Mouse (Mus musculus) urinary bladder, adult 18-20 months (tissue): ENCODE measurements around the gene Rpl7l1.
"Not testable (repeated sequence)": the region's sequence is repeated elsewhere in the genome, so short reads cannot be mapped to it uniquely, and the experiment has no call there.

Source experiments
- DNase-seq, 2 experiments: peaks; one replicate each; pipeline ENCODE4 v3.0.0; 2022; ENCODE audit warnings: low spot score in 2 of 2, mixed read lengths in 2 of 2

Gene Rpl7l1

GRCm38 (mm10) chr17:46776087-46776486 lies 6.4 kb downstream of the Rpl7l1 start:
- DNase-seq, result no peak

- DNase-seq, result no peak
Measured at GRCm38 (mm10) chr17:46775070-46775469, 7.4 kb downstream of the Rpl7l1 start.

- no peak for DNase-seq
Measured at GRCm38 (mm10) chr17:46774131-46774472, 8.4 kb downstream of the Rpl7l1 start.

- DNase-seq, result no peak
Measured at GRCm38 (mm10) chr17:46773278-46774130, 9.0 kb downstream of the Rpl7l1 start.

- peak; percentile 73 to 80 for DNase-seq
Measured at GRCm38 (mm10) chr17:46772404-46773277, 9.8 kb downstream of the Rpl7l1 start, which contains the start of gene 2310039H08Rik. 2310039H08Rik (plus strand) TSS chr17:46772635.

GRCm38 (mm10) chr17:46772038-46772403 lies 10.5 kb downstream of the Rpl7l1 start:
- no peak for DNase-seq

- DNase-seq, result no peak
Measured at GRCm38 (mm10) chr17:46771616-46772015, 10.9 kb downstream of the Rpl7l1 start.

- no peak for DNase-seq
Measured at GRCm38 (mm10) chr17:46771025-46771424, 11.4 kb downstream of the Rpl7l1 start.

- no peak for DNase-seq
Measured at GRCm38 (mm10) chr17:46770546-46770945, 11.9 kb downstream of the Rpl7l1 start.

- no peak for DNase-seq
Measured at GRCm38 (mm10) chr17:46767868-46768267, 14.6 kb downstream of the Rpl7l1 start.

- DNase-seq, result not testable (repeated sequence)
Measured at GRCm38 (mm10) chr17:46764916-46765315, 17.6 kb downstream of the Rpl7l1 start.

GRCm38 (mm10) chr17:46763544-46763943 lies 18.9 kb downstream of the Rpl7l1 start, which contains the start of gene Ptcra:
Ptcra (minus strand) TSS chr17:46763712.
- DNase-seq, result no peak

- DNase-seq, result no peak
Measured at GRCm38 (mm10) chr17:46758753-46759152, 23.7 kb downstream of the Rpl7l1 start.

- peak; percentile 92 to 96 for DNase-seq
Measured at GRCm38 (mm10) chr17:46751794-46752556, 30.5 kb downstream of the Rpl7l1 start, which contains the start of gene Cnpy3. Cnpy3 (minus strand) TSS chr17:46752214.

- no peak for DNase-seq
Measured at GRCm38 (mm10) chr17:46751056-46751793, 31.2 kb downstream of the Rpl7l1 start.

GRCm38 (mm10) chr17:46750580-46750979 lies 31.9 kb downstream of the Rpl7l1 start:
- no peak for DNase-seq

- DNase-seq, result no peak
Measured at GRCm38 (mm10) chr17:46749282-46749681, 33.2 kb downstream of the Rpl7l1 start.

GRCm38 (mm10) chr17:46747806-46748205 lies 34.7 kb downstream of the Rpl7l1 start:
- no peak for DNase-seq

GRCm38 (mm10) chr17:46747234-46747633 lies 35.2 kb downstream of the Rpl7l1 start:
- no peak for DNase-seq

GRCm38 (mm10) chr17:46745506-46745905 lies 37.0 kb downstream of the Rpl7l1 start:
- no peak for DNase-seq

GRCm38 (mm10) chr17:46742986-46743385 lies 39.5 kb downstream of the Rpl7l1 start:
- no peak for DNase-seq
